Comparison of ENCODE assay signal across 8 mouse cellular contexts in genomic region chr3:27572305-27572704, GRCm38 (mm10).
DNase-seq lines count a peak whose midpoint lies in the region; ATAC-seq lines count a peak whose summit lies in the region.

No protein-coding gene starts in this region.

- H3K9me3 ChIP-seq in forebrain, embryonic 15.5 days = no peaks in the 10 kb centered on the region
- H3K9me3 ChIP-seq in forebrain, embryonic 12.5 days = no peaks in the 10 kb centered on the region

- H3K4me1 ChIP-seq in forebrain, embryonic 15.5 days = peaks cover 14% of the 10 kb centered on the region
- H3K4me1 ChIP-seq in forebrain, embryonic 12.5 days = peaks cover 16% of the 10 kb centered on the region

- no peaks in the 10 kb centered on the region for H3K27me3 ChIP-seq in forebrain, embryonic 15.5 days
- H3K27me3 ChIP-seq in forebrain, embryonic 12.5 days = no peaks in the 10 kb centered on the region

- ATAC-seq in forebrain, embryonic 15.5 days (replicated peaks) = 0 out of 2 replicates have a peak, but pooled peaks have one; percentile 2
- no peak for ATAC-seq in forebrain, embryonic 12.5 days (ENCODE audit: low FRiP score)

- no peak overlapping the region for H3K27ac ChIP-seq in forebrain, embryonic 15.5 days (replicated peaks)
- no peak overlapping the region for H3K27ac ChIP-seq in forebrain, embryonic 12.5 days

- DNase-seq in MN1 (ENCODE audit: low spot score) = peak; percentile 45
- DNase-seq in forelimb bud, embryonic 11.5 days (ENCODE audit: low read depth, low spot score) = peak; percentile 58
- DNase-seq in kidney, postnatal 14 days = peak; percentile 74
- DNase-seq in skeletal muscle tissue, adult 2 months (ENCODE audit: low read depth, low spot score) = peak; percentile 49
- DNase-seq in spleen, postnatal 36 days (ENCODE audit: low spot score in 2 of 2) = no peak
- no peak for DNase-seq in layer of hippocampus, adult 9-10 months (ENCODE audit: low spot score)

- no peak overlapping the region for H3K9ac ChIP-seq in forebrain, embryonic 15.5 days (replicated peaks)
- no peak overlapping the region for H3K9ac ChIP-seq in forebrain, embryonic 12.5 days

- H3K36me3 ChIP-seq in forebrain, embryonic 15.5 days = no peaks in the 10 kb centered on the region
- no peaks in the 10 kb centered on the region for H3K36me3 ChIP-seq in forebrain, embryonic 12.5 days (replicated peaks)

- H3K4me2 ChIP-seq in forebrain, embryonic 15.5 days (replicated peaks) = no peak overlapping the region
- H3K4me2 ChIP-seq in forebrain, embryonic 12.5 days = no peak overlapping the region

- no peak overlapping the region for H3K4me3 ChIP-seq in forebrain, embryonic 15.5 days
- no peak overlapping the region for H3K4me3 ChIP-seq in forebrain, embryonic 12.5 days (replicated peaks)

- WGBS in forebrain, embryonic 15.5 days = 66% methylated on average over 6 of the region's 6 CpGs
- 72% methylated on average over 6 of the region's 6 CpGs for WGBS in forebrain, embryonic 12.5 days

Comparison
In these comparisons a context has a peak if more than half of its experiments do, and no peak if none do; other contexts are left out.
1. DNase-seq: peak in MN1 (single experiment), forelimb bud, embryonic 11.5 days (single experiment), kidney, postnatal 14 days (single experiment) and skeletal muscle tissue, adult 2 months (single experiment); none in spleen, postnatal 36 days (0 of 2) and layer of hippocampus, adult 9-10 months (single experiment).